Mouse (Mus musculus) midbrain, postnatal 0 days (tissue): ENCODE data around the gene Tln2. TPM values are rescaled to one million over a fixed set of nuclear protein-coding genes. Genes with fewer than 3 reads are reported as not detected.

Experiments used
- ATAC-seq: fragments of 200-750 bp; cut with Nextera tagmentation; 2 replicates; pipeline ENCODE4 v1.8.0; 2017; ENCODE audit warnings: moderate number of reproducible peaks, mild to moderate bottlenecking, moderate TSS enrichment, moderate library complexity; ENCODE audit not compliant: low FRiP score
- DNase-seq: peaks from one replicate; pipeline ENCODE4 v3.0.0-alpha.2; 2015; ENCODE audit warnings: low spot score
- H3K27ac ChIP-seq: fragments of 300-500 bp; sonication (generic); 2 replicates; pipeline ENCODE4 v1.5.1; 2014; ENCODE audit warnings: low read depth, mild to moderate bottlenecking, low read length, mixed read lengths
- H3K27me3 ChIP-seq: fragments of 300-500 bp; sonication (generic); 2 replicates; pipeline ENCODE4 v1.6.1; 2014; ENCODE audit warnings: low read length, control low read depth, mixed read lengths; ENCODE audit not compliant: insufficient read depth
- H3K36me3 ChIP-seq: fragments of 300-500 bp; sonication (generic); 2 replicates; pipeline ENCODE4 v1.6.1; 2014; ENCODE audit warnings: low read length, control low read depth, mixed read lengths; ENCODE audit not compliant: insufficient read depth
- H3K4me1 ChIP-seq: fragments of 300-500 bp; sonication (generic); 2 replicates; pipeline ENCODE4 v1.6.1; 2014; ENCODE audit warnings: mild to moderate bottlenecking, control low read depth, antibody characterized with exemption, low read length, mixed read lengths; ENCODE audit not compliant: insufficient read depth
- H3K4me2 ChIP-seq: fragments of 300-500 bp; sonication (generic); 2 replicates; pipeline ENCODE4 v1.6.1; 2014; ENCODE audit warnings: low read depth, mild to moderate bottlenecking, low read length, mixed read lengths; ENCODE audit not compliant: poor library complexity, severe bottlenecking
- H3K4me3 ChIP-seq: fragments of 300-500 bp; sonication (generic); 2 replicates; pipeline ENCODE4 v1.5.1; 2014; ENCODE audit warnings: low read depth, mild to moderate bottlenecking, low read length, moderate library complexity
- H3K9ac ChIP-seq: fragments of 300-500 bp; sonication (generic); replicated peaks from 2 replicates; pipeline ENCODE4 v1.6.1; 2014; ENCODE audit warnings: mild to moderate bottlenecking, low read length, moderate library complexity, mixed read lengths; ENCODE audit not compliant: poor library complexity, severe bottlenecking
- H3K9me3 ChIP-seq: fragments of 300-500 bp; sonication (generic); 2 replicates; pipeline ENCODE4 v1.6.1; 2016; ENCODE audit warnings: low read length, control low read depth
- CTCF ChIP-seq: IDR thresholded peaks from 2 replicates; pipeline ENCODE4 v1.5.1; 2016; ENCODE audit warnings: antibody characterized with exemption, mild to moderate bottlenecking
- whole genome bisulfite sequencing: fragments of 180-500 bp; shearing (Covaris S2); extraction: QIAGEN DNeasy Blood & Tissue Kit; methylation state at CpG from one replicate; pipeline ENCODE4 v1.1.7; 2014; 5-methylcytosine and 5-hydroxymethylcytosine counted together
- polyA plus RNA-seq: library from polyadenylated mRNA; unstranded; fragments of >200 nt; fragmentation: Nextera tagmentation; extraction: Ambion mirVana; gene quantifications from 2 replicates; pipeline ENCODE4 v1.2.1, GENCODE M21; 2015
- total RNA-seq: library from RNA; depleted of rRNA; stranded (reverse); fragments of >200 nt; gene quantifications from 2 replicates; pipeline ENCODE4 v1.2.3, GENCODE M21; 2014

Tln2 gene
- total and polyA plus RNA-seq, 2 experiments from 2014 or later, result 49.4 to 66.7 TPM

DNA sequence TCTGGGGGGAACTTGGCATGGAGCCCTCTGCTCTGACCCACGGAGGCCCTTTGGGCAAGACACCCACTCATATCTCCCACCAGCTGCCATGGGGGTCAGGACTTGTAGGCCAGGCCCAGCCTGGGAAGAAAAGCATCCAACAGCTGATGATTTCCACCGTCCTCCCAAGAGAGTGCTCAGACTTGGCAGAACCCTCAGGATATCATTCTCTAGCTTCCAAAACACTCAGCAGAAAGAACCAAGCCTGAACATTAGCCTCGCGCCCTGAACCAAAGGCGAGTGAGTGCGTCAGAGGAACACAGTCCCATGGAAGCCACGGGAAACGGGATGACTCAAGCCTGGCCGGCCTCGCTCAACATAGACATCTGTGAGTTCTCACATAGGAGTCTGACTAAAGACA lies 25.4 kb upstream of the Tln2 start:
- TF ChIP-seq CTCF, result no peak
- ATAC-seq (no peak), DNase-seq (no peak)

GRCm38 (mm10) chr9:67581581-67582280 lies 22.2 kb upstream of the Tln2 start:
- H3K27ac ChIP-seq, result no peak overlapping the region
- no peak overlapping the region for H3K9ac ChIP-seq
- no peaks in the 10 kb centered on the region for H3K4me1 ChIP-seq
- H3K36me3 ChIP-seq, result no peaks in the 10 kb centered on the region
- no peak for DNase-seq
- H3K9me3 ChIP-seq, result no peaks in the 10 kb centered on the region
- H3K4me3 ChIP-seq, result no peak overlapping the region
- no peak overlapping the region for H3K4me2 ChIP-seq
- no peak for ATAC-seq
- H3K27me3 ChIP-seq, result no peaks in the 10 kb centered on the region
- WGBS, result 84% methylated on average over 10 of the region's 10 CpGs
- TF ChIP-seq CTCF, result no peak

More for the DNA sequence above, 25.4 kb upstream of the Tln2 start:
- H3K36me3 ChIP-seq, result no peaks in the 10 kb centered on the region
- WGBS, result 91% methylated on average over 10 of the region's 10 CpGs
- no peak overlapping the region for H3K27ac ChIP-seq
- H3K4me3 ChIP-seq, result no peak overlapping the region
- no peak overlapping the region for H3K9ac ChIP-seq
- no peaks in the 10 kb centered on the region for H3K4me1 ChIP-seq
- H3K9me3 ChIP-seq, result no peaks in the 10 kb centered on the region
- no peak overlapping the region for H3K4me2 ChIP-seq
- H3K27me3 ChIP-seq, result no peaks in the 10 kb centered on the region

DNA sequence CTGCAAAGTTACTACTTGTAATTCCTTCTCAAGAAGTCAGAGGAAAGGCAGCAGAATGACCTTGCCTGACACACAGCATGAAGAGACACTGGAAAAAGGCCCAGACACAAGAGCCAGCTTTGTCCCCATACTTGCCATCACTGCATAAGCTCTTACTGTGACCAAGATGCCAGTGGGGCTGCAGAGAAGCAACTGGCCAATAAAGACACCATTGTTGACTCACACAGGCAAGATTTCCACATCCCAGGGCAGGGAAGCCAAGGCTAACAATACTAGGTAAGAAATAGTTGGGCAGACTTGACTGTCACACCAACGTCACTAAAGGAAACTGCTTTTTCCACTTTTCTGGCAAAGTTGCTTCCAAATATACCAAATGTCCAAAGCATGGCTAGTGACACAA lies 20.0 kb upstream of the Tln2 start:
- Histone ChIP-seq H3K9ac (no peak overlapping the region), H3K4me1 (0 out of 2 replicates have a peak, but pooled peaks cover 2% of the 10 kb centered on the region), H3K36me3 (no peaks in the 10 kb centered on the region), H3K27me3 (no peaks in the 10 kb centered on the region), H3K9me3 (no peaks in the 10 kb centered on the region), H3K4me2 (no peak overlapping the region), H3K27ac (no peak overlapping the region), H3K4me3 (no peak overlapping the region)
- WGBS, result 73% methylated on average over 1 of the region's 1 CpGs
- TF ChIP-seq CTCF, result no peak
- no peak for DNase-seq
- no peak for ATAC-seq

DNA sequence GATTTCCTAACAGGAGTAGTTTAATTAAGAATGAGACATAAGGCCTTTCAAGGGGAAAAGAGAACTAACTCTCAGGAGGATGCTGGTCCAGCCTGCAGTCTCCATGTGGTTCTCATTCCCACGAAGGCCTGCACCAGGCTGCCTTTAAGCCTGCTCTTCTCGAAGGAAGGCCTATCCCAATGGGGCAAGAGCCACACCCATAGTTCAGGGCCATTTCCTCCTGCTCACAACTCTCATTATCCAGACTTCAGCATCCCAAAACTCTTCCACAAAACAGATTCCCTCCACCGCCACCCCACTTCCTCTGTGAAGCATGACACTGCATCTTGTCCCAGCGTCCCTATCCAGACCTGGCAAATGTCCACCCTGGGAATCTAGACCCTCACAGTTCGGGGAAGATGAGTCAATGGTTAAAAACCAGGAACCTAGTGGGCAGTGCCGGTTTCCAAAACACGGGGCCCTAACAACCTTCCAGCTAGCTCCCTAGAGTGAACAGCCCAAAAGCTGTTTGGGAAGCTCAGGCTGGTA lies 15.3 kb upstream of the Tln2 start:
- no peaks in the 10 kb centered on the region for H3K9me3 ChIP-seq
- no peak overlapping the region for H3K4me3 ChIP-seq
- WGBS, result 80% methylated on average over 7 of the region's 7 CpGs
- H3K4me1 ChIP-seq, result peaks cover 15% of the 10 kb centered on the region
- ATAC-seq (no peak), DNase-seq (no peak)
- no peak overlapping the region for H3K9ac ChIP-seq
- TF ChIP-seq CTCF, result no peak
- no peaks in the 10 kb centered on the region for H3K36me3 ChIP-seq
- no peak overlapping the region for H3K27ac ChIP-seq
- H3K27me3 ChIP-seq, result no peaks in the 10 kb centered on the region
- no peak overlapping the region for H3K4me2 ChIP-seq

DNA sequence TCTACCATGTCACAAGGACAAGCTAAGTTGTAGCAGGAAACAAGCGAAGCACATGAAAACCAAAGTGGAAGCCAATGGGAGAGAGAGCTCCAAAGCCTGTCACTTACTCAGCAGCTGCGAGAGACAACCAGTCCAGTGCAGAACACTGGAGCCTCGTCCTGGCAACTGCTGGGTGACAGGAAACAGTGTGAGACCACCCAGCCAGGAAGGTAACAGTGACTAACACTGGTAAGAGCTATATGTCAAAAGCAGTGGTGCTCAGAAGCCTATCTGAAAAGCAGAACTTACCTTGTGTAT lies 14.1 kb upstream of the Tln2 start:
- H3K27ac ChIP-seq, result peak overlapping the region; percentile 32; the same call in 1 of the 2 replicates
- ATAC-seq (0 out of 2 replicates have a peak, but pooled peaks have one; percentile 41), DNase-seq (peak; percentile 48)
- no peak overlapping the region for H3K4me3 ChIP-seq
- H3K36me3 ChIP-seq, result no peaks in the 10 kb centered on the region
- no peak overlapping the region for H3K4me2 ChIP-seq
- H3K9me3 ChIP-seq, result no peaks in the 10 kb centered on the region
- no peaks in the 10 kb centered on the region for H3K27me3 ChIP-seq
- WGBS, result 24% methylated on average over 3 of the region's 3 CpGs
- H3K4me1 ChIP-seq, result peaks cover 15% of the 10 kb centered on the region
- no peak for TF ChIP-seq CTCF
- H3K9ac ChIP-seq, result 0 out of 2 replicates have a peak overlapping the region, but pooled peaks have one; percentile 8

GRCm38 (mm10) chr9:67572790-67573682 lies 13.5 kb upstream of the Tln2 start:
- ATAC-seq, result no peak
- peaks cover 15% of the 10 kb centered on the region for H3K4me1 ChIP-seq
- TF ChIP-seq CTCF, result no peak
- peak overlapping the region; percentile 15; the same call in 1 of the 2 replicates for H3K4me2 ChIP-seq
- H3K27me3 ChIP-seq, result no peaks in the 10 kb centered on the region
- peak; percentile 44 for DNase-seq
- 0 out of 2 replicates have a peak overlapping the region, but pooled peaks have one; percentile 8 for H3K9ac ChIP-seq
- no peaks in the 10 kb centered on the region for H3K9me3 ChIP-seq
- H3K36me3 ChIP-seq, result no peaks in the 10 kb centered on the region
- H3K27ac ChIP-seq, result 0 out of 2 replicates have a peak overlapping the region, but pooled peaks have one; percentile 47
- 15% methylated on average over 10 of the region's 10 CpGs for WGBS
- H3K4me3 ChIP-seq, result no peak overlapping the region
